Mouse (Mus musculus) adrenal gland, postnatal 10 days (tissue): ENCODE measurements around the gene Supt16. TPM values are rescaled to one million over a fixed set of nuclear protein-coding genes. Genes with fewer than 3 reads are reported as not detected.

ENCODE experiments used
- DNase-seq: peaks from one replicate; pipeline ENCODE4 v3.0.0; 2021; ENCODE audit warnings: mixed read lengths
- total RNA-seq, 2 experiments: library from RNA; stranded (reverse); gene quantifications; 2 replicates each; pipeline ENCODE4 v1.2.3; 2021

Supt16 gene
- total RNA-seq, 2 experiments from 2014 or later = 53.1 to 54.0 TPM

GRCm38 (mm10) chr14:52146540-52146939 is 50.7 kb downstream of the Supt16 start:
- DNase-seq = peak; percentile 18

GRCm38 (mm10) chr14:52144165-52144564 is 53.1 kb downstream of the Supt16 start:
- no peak for DNase-seq

GRCm38 (mm10) chr14:52141445-52142127 is 55.6 kb downstream of the Supt16 start:
- DNase-seq = no peak

- DNase-seq = no peak
Measured at GRCm38 (mm10) chr14:52140577-52141444, 56.4 kb downstream of the Supt16 start.

- no peak for DNase-seq
Measured at GRCm38 (mm10) chr14:52133584-52133983, 63.6 kb downstream of the Supt16 start.

GRCm38 (mm10) chr14:52124636-52125035 is 72.6 kb downstream of the Supt16 start:
- no peak for DNase-seq

- DNase-seq = peak; percentile 86
Measured at GRCm38 (mm10) chr14:52123918-52124317, 73.3 kb downstream of the Supt16 start.

- no peak for DNase-seq
Measured at GRCm38 (mm10) chr14:52120169-52120568, 77.0 kb downstream of the Supt16 start.

GRCm38 (mm10) chr14:52118823-52119608 is 78.2 kb downstream of the Supt16 start:
- DNase-seq = peak; percentile 69

- DNase-seq = no peak
Measured at GRCm38 (mm10) chr14:52118456-52118822, 78.8 kb downstream of the Supt16 start.

GRCm38 (mm10) chr14:52117241-52117640 is 80.0 kb downstream of the Supt16 start:
- no peak for DNase-seq

GRCm38 (mm10) chr14:52114101-52114500 is 83.1 kb downstream of the Supt16 start:
- no peak for DNase-seq

Other genes starting within 250 kb of the Supt16 start
- gene Arhgef40, start 212.7 kb downstream of the Supt16 start, total RNA-seq = 10 to 100 TPM; 60.8 to 78.7 TPM
- 1 to 10 TPM; 4.8 to 7.0 TPM for gene Tmem253, start 181.8 kb downstream of the Supt16 start, total RNA-seq
- gene Zfp219, start 176.7 kb downstream of the Supt16 start, total RNA-seq = 10 to 100 TPM; 54.6 to 59.2 TPM
- not detected for gene Olfr221, start 155.0 kb downstream of the Supt16 start, total RNA-seq
- gene Hnrnpc, start 93.4 kb downstream of the Supt16 start, total RNA-seq = 100 to 1,000 TPM; 186 TPM
- gene Rpgrip1, start 86.7 kb downstream of the Supt16 start, total RNA-seq = 1 to 10 TPM in 1 of 2 experiments, under 1 TPM in 1; 0.42 to 1.3 TPM
- 100 to 1,000 TPM in 1 of 2 experiments, 10 to 100 TPM in 1; 71.0 to 103 TPM for gene Chd8, start 60.4 kb upstream of the Supt16 start, total RNA-seq
- gene Tox4, start 81.7 kb upstream of the Supt16 start, total RNA-seq = 10 to 100 TPM; 41.7 to 52.8 TPM
- 10 to 100 TPM; 26.2 to 29.0 TPM for gene Rab2b, start 82.1 kb upstream of the Supt16 start, total RNA-seq
- gene Mettl3, start 107.7 kb upstream of the Supt16 start, total RNA-seq = 10 to 100 TPM; 25.4 to 32.0 TPM
- 10 to 100 TPM in 1 of 2 experiments, 1 to 10 TPM in 1; 7.2 to 10.1 TPM for gene Sall2, start 131.3 kb upstream of the Supt16 start, total RNA-seq
- gene Olfr1513, start 159.0 kb upstream of the Supt16 start, total RNA-seq = not detected
- not detected for gene Olfr1512, start 181.8 kb upstream of the Supt16 start, total RNA-seq
- not detected for gene Olfr1511, start 200.0 kb upstream of the Supt16 start, total RNA-seq
- not detected for gene Olfr1510, start 217.0 kb upstream of the Supt16 start, total RNA-seq
- not detected for gene Olfr1509, start 245.6 kb upstream of the Supt16 start, total RNA-seq